Mouse (Mus musculus) lung, embryonic 16.5 days (tissue): ENCODE data around the gene Mybphl. TPM values are rescaled to one million over a fixed set of nuclear protein-coding genes. Genes with fewer than 3 reads are reported as not detected.

Source experiments
- ATAC-seq: fragments of 200-750 bp; cut with Nextera tagmentation; 2 replicates; pipeline ENCODE4 v1.8.0; 2017; ENCODE audit warnings: low read depth, mild to moderate bottlenecking, moderate library complexity
- H3K27ac ChIP-seq: fragments of 300-500 bp; sonication (generic); 2 replicates; pipeline ENCODE4 v1.5.1; 2014; ENCODE audit warnings: mild to moderate bottlenecking, control low read depth, low read length
- H3K27me3 ChIP-seq: fragments of 300-500 bp; sonication (generic); 2 replicates; pipeline ENCODE4 v1.6.1; 2014; ENCODE audit warnings: low read depth, low read length, mixed read lengths; ENCODE audit not compliant: control insufficient read depth, insufficient read depth
- H3K36me3 ChIP-seq: fragments of 300-500 bp; sonication (generic); 2 replicates; pipeline ENCODE4 v1.6.1; 2014; ENCODE audit warnings: low read length; ENCODE audit not compliant: control insufficient read depth, insufficient read depth
- H3K4me1 ChIP-seq: fragments of 300-500 bp; sonication (generic); replicated peaks from 2 replicates; pipeline ENCODE4 v1.6.1; 2014; ENCODE audit warnings: low read length, mixed read lengths; ENCODE audit not compliant: control insufficient read depth, insufficient read depth
- H3K4me2 ChIP-seq: fragments of 300-500 bp; sonication (generic); 2 replicates; pipeline ENCODE4 v1.6.1; 2014; ENCODE audit warnings: low read depth, low read length, control low read depth
- H3K4me3 ChIP-seq: fragments of 300-500 bp; sonication (generic); 2 replicates; pipeline ENCODE4 v1.5.1; 2014; ENCODE audit warnings: mild to moderate bottlenecking, low read length, control low read depth
- H3K9ac ChIP-seq: fragments of 300-500 bp; sonication (generic); 2 replicates; pipeline ENCODE4 v1.6.1; 2014; ENCODE audit warnings: low read length, control low read depth
- H3K9me3 ChIP-seq: fragments of 300-500 bp; sonication (generic); 2 replicates; pipeline ENCODE4 v1.6.1; 2016; ENCODE audit warnings: low read length; ENCODE audit not compliant: control insufficient read depth
- WGBS: fragments of 180-500 bp; shearing (Covaris S2); extraction: QIAGEN DNeasy Blood & Tissue Kit; methylation state at CpG from one replicate; pipeline ENCODE4 v1.1.7; 2014; 5-methylcytosine and 5-hydroxymethylcytosine counted together
- polyA plus RNA-seq: library from polyadenylated mRNA; unstranded; fragments of >200 nt; fragmentation: Nextera tagmentation; extraction: Ambion mirVana; gene quantifications from 2 replicates; pipeline ENCODE4 v1.2.1, GENCODE M21; 2015

Mybphl gene
- polyA plus RNA-seq, 1 experiment from 2014 or later = 9.9 TPM

DNA sequence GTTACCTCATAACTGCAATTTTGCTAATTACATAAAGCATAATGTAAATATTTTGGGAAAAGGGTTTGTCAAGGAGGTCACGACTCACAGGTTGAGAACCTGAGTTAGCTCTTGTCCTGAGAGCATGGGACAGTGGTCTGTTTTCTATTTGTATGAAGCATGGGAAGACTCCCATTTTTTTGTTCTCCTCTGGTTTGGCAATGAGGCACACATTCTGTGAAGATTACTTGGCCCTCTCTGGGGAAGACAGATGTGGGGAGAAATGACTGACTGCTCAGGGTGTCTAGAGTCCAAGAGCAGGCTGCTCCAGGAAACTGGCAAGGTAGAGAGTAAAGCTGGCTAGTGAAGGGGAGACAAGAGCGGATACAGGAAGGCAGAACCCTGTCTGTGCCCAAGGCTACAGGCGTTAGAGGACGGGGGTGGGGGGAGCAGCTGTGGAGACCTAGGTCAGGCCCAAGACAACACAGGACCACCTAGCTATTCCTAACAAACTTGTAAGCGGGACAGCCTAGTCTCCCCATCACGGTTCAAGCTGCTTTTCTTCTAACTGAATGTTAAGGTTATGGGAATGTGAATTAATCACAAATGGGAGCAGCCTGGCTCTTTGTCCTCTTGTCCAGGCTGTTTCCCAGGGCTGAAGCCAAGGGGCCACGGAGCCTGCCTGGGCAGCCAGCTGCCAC lies 60.4 kb downstream of the Mybphl start:
- peaks cover 23% of the 10 kb centered on the region for H3K36me3 ChIP-seq
- WGBS = 65% methylated on average over 7 of the region's 7 CpGs
- ATAC-seq = no peak

DNA sequence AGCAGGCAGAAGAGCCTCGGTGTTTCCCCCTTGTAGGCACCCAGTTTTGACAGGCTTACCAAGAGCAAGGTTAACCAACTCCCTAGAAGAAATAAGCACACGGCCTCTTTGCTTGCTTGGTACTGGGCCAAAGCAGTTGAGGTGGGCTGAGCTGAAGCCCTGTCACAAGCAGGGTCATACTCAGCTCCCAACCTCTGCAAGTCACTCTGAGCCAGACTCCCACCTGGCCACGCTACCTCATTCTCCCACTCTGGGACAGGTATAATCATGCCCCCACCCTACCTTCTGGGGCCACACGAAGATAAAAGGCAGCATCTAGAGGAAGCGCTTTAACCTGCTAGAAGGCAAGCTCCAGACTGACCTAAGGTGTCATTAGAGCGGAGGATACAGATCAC lies 60.9 kb downstream of the Mybphl start:
- H3K36me3 ChIP-seq = peaks cover 23% of the 10 kb centered on the region
- no peak overlapping the region for H3K4me2 ChIP-seq
- H3K4me1 ChIP-seq = peaks cover 12% of the 10 kb centered on the region
- H3K9me3 ChIP-seq = no peaks in the 10 kb centered on the region
- 83% methylated on average over 6 of the region's 6 CpGs for WGBS
- no peaks in the 10 kb centered on the region for H3K27me3 ChIP-seq
- no peak for ATAC-seq
- no peak overlapping the region for H3K27ac ChIP-seq
- no peak overlapping the region for H3K4me3 ChIP-seq
- H3K9ac ChIP-seq = no peak overlapping the region

More for the DNA sequence above, 60.4 kb downstream of the Mybphl start:
- no peak overlapping the region for H3K9ac ChIP-seq
- no peak overlapping the region for H3K4me3 ChIP-seq
- H3K27me3 ChIP-seq = no peaks in the 10 kb centered on the region
- H3K27ac ChIP-seq = no peak overlapping the region
- H3K4me1 ChIP-seq = peaks cover 12% of the 10 kb centered on the region
- H3K9me3 ChIP-seq = no peaks in the 10 kb centered on the region
- H3K4me2 ChIP-seq = no peak overlapping the region

Other genes with a start within 250 kb of the Mybphl start
- 151 and 162 TPM in 2 replicates for gene Gnai3, start 218.8 kb upstream of the Mybphl start, polyA plus RNA-seq
- 0.04 TPM in 1 of 2 replicates, not detected in the other for gene Gpr61, start 210.0 kb upstream of the Mybphl start, polyA plus RNA-seq
- 2.3 and 2.4 TPM in 2 replicates for gene Amigo1, start 178.6 kb upstream of the Mybphl start, polyA plus RNA-seq
- gene Cyb561d1, start 163.7 kb upstream of the Mybphl start, polyA plus RNA-seq = 3.1 and 3.4 TPM in 2 replicates
- gene Atxn7l2, start 154.0 kb upstream of the Mybphl start, polyA plus RNA-seq = 12.9 and 13.4 TPM in 2 replicates
- gene Sypl2, start 138.3 kb upstream of the Mybphl start, polyA plus RNA-seq = 0.46 and 1.1 TPM in 2 replicates
- gene Psma5, start 108.0 kb upstream of the Mybphl start, polyA plus RNA-seq = 254 and 275 TPM in 2 replicates
- 13.7 and 14.3 TPM in 2 replicates for gene Sort1, start 80.8 kb upstream of the Mybphl start, polyA plus RNA-seq
- 73.9 and 75.6 TPM in 2 replicates for gene Psrc1, start 18.9 kb downstream of the Mybphl start, polyA plus RNA-seq
- gene Celsr2, start 50.6 kb downstream of the Mybphl start, polyA plus RNA-seq = 6.8 and 6.9 TPM in 2 replicates
- gene Sars, start 80.3 kb downstream of the Mybphl start, polyA plus RNA-seq = 112 and 117 TPM in 2 replicates
- gene 1700013F07Rik, start 169.2 kb downstream of the Mybphl start, polyA plus RNA-seq = 3.1 and 5.0 TPM in 2 replicates
- 19.6 and 22.3 TPM in 2 replicates for gene 5330417C22Rik, start 171.6 kb downstream of the Mybphl start, polyA plus RNA-seq
- gene Tmem167b, start 197.6 kb downstream of the Mybphl start, polyA plus RNA-seq = 45.1 and 46.4 TPM in 2 replicates
- 45.5 and 46.0 TPM in 2 replicates for gene Taf13, start 206.8 kb downstream of the Mybphl start, polyA plus RNA-seq
- 10.9 and 12.5 TPM in 2 replicates for gene Wdr47, start 226.4 kb downstream of the Mybphl start, polyA plus RNA-seq